Mouse (Mus musculus) kidney, adult 2 months (tissue): ENCODE measurements around the gene Ap4b1.

Experiments
- CTCF ChIP-seq: fragments of 200-500 bp; conservative IDR thresholded peaks from 2 replicates; pipeline ENCODE4 v1.5.1; 2011; ENCODE audit warnings: low read depth, mild to moderate bottlenecking, control low read depth, low read length, moderate library complexity, mixed read lengths; ENCODE audit not compliant: insufficient read depth, insufficient read length
- POLR2A ChIP-seq: fragments of 200-500 bp; IDR thresholded peaks from one replicate; pipeline ENCODE4 v1.6.1; 2011; ENCODE audit warnings: low read depth, low read length, control low read depth

- TF ChIP-seq CTCF (no peak; the same call in 1 of the 2 replicates), POLR2A (no peak)
Measured at GRCm38 (mm10) chr3:103827548-103827947, 18.2 kb downstream of the Ap4b1 start.
